Mouse (Mus musculus) mature B cell (primary cell): ENCODE data around the gene Maco1.
"Not testable (repeated sequence)": the region's sequence is repeated elsewhere in the genome, so short reads cannot be mapped to it uniquely, and the experiment has no call there.

ENCODE experiments used
- in situ Hi-C: fragments of 300-500 bp; cut with MboI; formaldehyde crosslinking; loops from 2 replicates; pipeline ENCODE4 v1.14.3; 2019

Maco1 gene

GRCm38 (mm10) chr4:134813406-134814228 lies 39.5 kb downstream of the Maco1 start:
- in situ Hi-C loops, result no loop called here

GRCm38 (mm10) chr4:134804765-134805164 lies 48.4 kb downstream of the Maco1 start:
- in situ Hi-C loops, result no loop called here

- in situ Hi-C loops, result no loop called here
These were observed 50.4 kb downstream of the Maco1 start for GRCm38 (mm10) chr4:134802765-134803164.

- in situ Hi-C loops, result no loop called here
These were observed 51.0 kb downstream of the Maco1 start for GRCm38 (mm10) chr4:134802155-134802554.

- in situ Hi-C loops, result no loop called here
These were observed 52.5 kb downstream of the Maco1 start for GRCm38 (mm10) chr4:134800693-134801092.

GRCm38 (mm10) chr4:134800098-134800497 lies 53.0 kb downstream of the Maco1 start:
- in situ Hi-C loops, result no loop called here

- in situ Hi-C loops, result no loop called here
These were observed 53.9 kb downstream of the Maco1 start for GRCm38 (mm10) chr4:134799272-134799671.

- in situ Hi-C loops, result no loop called here
These were observed 54.3 kb downstream of the Maco1 start for GRCm38 (mm10) chr4:134798861-134799260.

GRCm38 (mm10) chr4:134797621-134798020 lies 55.5 kb downstream of the Maco1 start:
- in situ Hi-C loops, result no loop called here

GRCm38 (mm10) chr4:134796581-134797361 lies 56.4 kb downstream of the Maco1 start:
- in situ Hi-C loops, result no loop called here

- in situ Hi-C loops, result no loop called here
These were observed 57.2 kb downstream of the Maco1 start for GRCm38 (mm10) chr4:134795819-134796485.

- in situ Hi-C loops, result not testable (repeated sequence)
These were observed 58.2 kb downstream of the Maco1 start for GRCm38 (mm10) chr4:134794959-134795358.

- in situ Hi-C loops, result no loop called here
These were observed 59.8 kb downstream of the Maco1 start for GRCm38 (mm10) chr4:134793213-134793956.

- in situ Hi-C loops, result no loop called here
These were observed 61.4 kb downstream of the Maco1 start for GRCm38 (mm10) chr4:134791731-134792130.

- in situ Hi-C loops, result no loop called here
These were observed 66.2 kb downstream of the Maco1 start for GRCm38 (mm10) chr4:134786946-134787345.

- in situ Hi-C loops, result no loop called here
These were observed 68.4 kb downstream of the Maco1 start for GRCm38 (mm10) chr4:134784701-134785100.

GRCm38 (mm10) chr4:134779136-134779934 lies 73.8 kb downstream of the Maco1 start:
- in situ Hi-C loops, result no loop called here

- in situ Hi-C loops, result no loop called here
These were observed 76.9 kb downstream of the Maco1 start for GRCm38 (mm10) chr4:134776246-134776645.

GRCm38 (mm10) chr4:134775234-134775944 lies 77.8 kb downstream of the Maco1 start:
- in situ Hi-C loops, result no loop called here

- in situ Hi-C loops, result no loop called here
These were observed 79.0 kb downstream of the Maco1 start for GRCm38 (mm10) chr4:134774126-134774525.
